Mouse (Mus musculus) neural tube, embryonic 12.5 days (tissue): Measurements from ENCODE around the gene Wwox. TPM values are rescaled to one million over a fixed set of nuclear protein-coding genes. Genes with fewer than 3 reads are reported as not detected.

ENCODE experiments used
- ATAC-seq: fragments of 200-750 bp; cut with Nextera tagmentation; 2 replicates; pipeline ENCODE4 v1.8.0; 2017; ENCODE audit warnings: low read depth, mild to moderate bottlenecking, moderate TSS enrichment, moderate library complexity; ENCODE audit not compliant: low FRiP score
- H3K27ac ChIP-seq: fragments of 300-500 bp; sonication (generic); 2 replicates; pipeline ENCODE4 v1.5.1; 2016
- H3K27me3 ChIP-seq: fragments of 300-500 bp; sonication (generic); replicated peaks from 2 replicates; pipeline ENCODE4 v1.6.1; 2016; ENCODE audit warnings: mild to moderate bottlenecking
- H3K36me3 ChIP-seq: fragments of 300-500 bp; sonication (generic); 2 replicates; pipeline ENCODE4 v1.6.1; 2016; ENCODE audit warnings: mild to moderate bottlenecking
- H3K4me1 ChIP-seq: fragments of 300-500 bp; sonication (generic); 2 replicates; pipeline ENCODE4 v1.6.1; 2016
- H3K4me2 ChIP-seq: fragments of 300-500 bp; sonication (generic); replicated peaks from 2 replicates; pipeline ENCODE4 v1.6.1; 2016; ENCODE audit warnings: mild to moderate bottlenecking
- H3K4me3 ChIP-seq: fragments of 300-500 bp; sonication (generic); 2 replicates; pipeline ENCODE4 v1.5.1; 2016
- H3K9ac ChIP-seq: fragments of 300-500 bp; sonication (generic); 2 replicates; pipeline ENCODE4 v1.6.1; 2016; ENCODE audit warnings: mild to moderate bottlenecking
- H3K9me3 ChIP-seq: fragments of 300-500 bp; sonication (generic); 2 replicates; pipeline ENCODE4 v1.6.1; 2016; ENCODE audit warnings: mild to moderate bottlenecking
- WGBS: fragments of 180-500 bp; shearing (Covaris S2); methylation state at CpG from one replicate; pipeline ENCODE4 v1.1.7; 2016; 5-methylcytosine and 5-hydroxymethylcytosine counted together
- polyA plus RNA-seq: library from polyadenylated mRNA; unstranded; fragments of >200 nt; fragmentation: Nextera tagmentation; extraction: Ambion mirVana; gene quantifications from 2 replicates; pipeline ENCODE4 v1.2.1, GENCODE M21; 2016

The Wwox gene
- polyA plus RNA-seq, 1 experiment from 2014 or later: 12.7 TPM

DNA sequence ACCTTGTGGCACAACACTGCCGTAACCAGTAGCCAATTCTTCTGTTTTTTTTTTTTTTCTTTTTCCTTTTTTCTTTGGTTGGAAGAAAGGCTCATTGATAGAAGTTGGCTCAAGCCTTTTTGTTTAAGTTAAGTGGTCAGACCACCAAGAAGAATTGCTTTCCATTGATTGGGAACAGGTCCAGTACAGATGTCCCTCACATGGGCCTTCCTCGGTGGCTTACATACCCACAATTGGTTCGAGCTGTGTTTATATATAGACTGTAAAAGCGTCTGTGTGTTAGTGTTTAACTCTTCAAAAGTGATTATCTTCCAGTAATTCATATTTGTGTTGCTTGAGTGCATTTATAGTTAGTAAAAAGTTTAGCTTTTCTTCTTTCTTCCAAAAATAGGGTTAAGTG lies 176.0 kb downstream of the Wwox start:
- Histone ChIP-seq H3K27ac (no peak overlapping the region), H3K9ac (no peak overlapping the region), H3K4me3 (no peak overlapping the region), H3K36me3 (no peaks in the 10 kb centered on the region), H3K4me2 (no peak overlapping the region), H3K4me1 (peaks cover 11% of the 10 kb centered on the region; the same call in 1 of the 2 replicates), H3K27me3 (no peaks in the 10 kb centered on the region), H3K9me3 (no peaks in the 10 kb centered on the region)
- WGBS: 69% methylated on average over 4 of the region's 4 CpGs
- no peak for ATAC-seq

DNA sequence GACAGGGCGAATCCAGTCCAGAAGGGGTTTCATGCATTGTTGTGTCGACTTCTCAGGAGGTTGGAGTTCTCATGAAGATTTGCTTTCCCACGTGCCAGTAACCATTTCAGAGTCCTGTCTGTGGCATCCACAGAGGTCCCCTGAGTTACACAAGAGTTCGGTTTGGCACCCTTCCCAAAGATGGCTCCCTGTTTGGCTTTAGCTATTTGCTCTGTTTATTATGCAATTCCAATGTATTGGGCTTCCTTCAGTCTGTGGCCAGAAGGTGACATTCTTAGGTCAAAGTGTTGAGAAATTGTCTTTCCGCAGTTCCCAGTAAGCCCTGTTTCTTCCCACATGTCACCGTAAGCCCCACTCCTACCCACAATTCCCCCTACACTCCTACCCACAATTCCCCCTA lies 176.5 kb downstream of the Wwox start:
- no peaks in the 10 kb centered on the region for H3K27me3 ChIP-seq
- H3K4me3 ChIP-seq: no peak overlapping the region
- H3K9ac ChIP-seq: no peak overlapping the region
- no peak overlapping the region for H3K4me2 ChIP-seq
- H3K4me1 ChIP-seq: peaks cover 11% of the 10 kb centered on the region; the same call in 1 of the 2 replicates
- ATAC-seq: no peak
- H3K27ac ChIP-seq: no peak overlapping the region
- no peaks in the 10 kb centered on the region for H3K36me3 ChIP-seq
- 89% methylated on average over 6 of the region's 6 CpGs for WGBS
- no peaks in the 10 kb centered on the region for H3K9me3 ChIP-seq

DNA sequence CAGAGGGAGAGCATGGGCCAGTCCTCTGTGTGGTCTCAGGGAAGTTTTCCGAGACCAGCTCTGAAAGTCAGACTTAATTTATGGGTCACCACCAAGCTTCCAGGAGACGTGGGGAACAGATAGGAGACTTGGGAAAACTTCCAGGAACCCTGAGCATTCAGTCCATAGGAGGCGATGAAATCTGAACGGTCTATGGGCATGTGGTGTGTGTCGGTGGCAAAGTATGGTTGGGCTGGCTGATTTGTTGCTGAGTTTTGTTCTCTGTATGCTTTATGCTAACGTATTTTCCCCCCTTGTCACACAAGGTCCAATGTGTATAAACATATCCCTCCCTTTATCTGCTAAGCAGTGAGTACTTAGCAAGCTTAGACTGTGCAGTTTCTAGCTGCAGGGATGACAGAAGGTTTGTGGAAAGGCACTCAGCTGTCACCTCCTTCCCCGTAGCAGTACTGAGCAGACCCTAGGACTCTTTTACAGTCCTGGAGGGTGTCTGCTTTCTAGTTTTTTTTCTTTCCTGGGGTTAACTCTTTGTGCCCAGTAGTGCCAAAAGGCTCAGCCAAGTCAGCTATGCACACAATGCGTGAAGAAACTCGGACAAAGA lies 179.6 kb downstream of the Wwox start:
- no peak overlapping the region for H3K4me2 ChIP-seq
- ATAC-seq: no peak
- no peaks in the 10 kb centered on the region for H3K36me3 ChIP-seq
- no peaks in the 10 kb centered on the region for H3K9me3 ChIP-seq
- 29% methylated on average over 9 of the region's 9 CpGs for WGBS
- H3K4me3 ChIP-seq: no peak overlapping the region
- no peak overlapping the region for H3K9ac ChIP-seq
- no peak overlapping the region for H3K27ac ChIP-seq
- peaks cover 11% of the 10 kb centered on the region; the same call in 1 of the 2 replicates for H3K4me1 ChIP-seq
- no peaks in the 10 kb centered on the region for H3K27me3 ChIP-seq

DNA sequence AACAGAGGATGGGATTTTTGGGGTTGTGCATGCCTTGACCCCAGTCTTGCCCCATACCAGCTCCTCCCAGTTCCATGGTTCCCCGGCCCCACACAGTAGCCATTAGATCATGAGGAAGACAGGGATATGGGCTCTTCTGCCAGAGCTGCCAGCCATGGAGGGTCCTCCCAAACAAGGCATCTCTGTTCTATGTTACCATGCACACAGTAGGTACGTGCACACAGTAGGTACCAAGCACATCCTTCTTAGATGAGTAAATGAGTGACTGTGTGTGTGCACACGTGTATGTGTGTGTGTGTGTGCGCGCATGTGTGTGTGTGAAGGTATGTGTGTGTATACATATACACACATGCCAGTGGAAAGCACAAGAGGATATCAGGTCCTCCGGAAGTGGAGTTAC lies 185.9 kb downstream of the Wwox start:
- Histone ChIP-seq H3K4me2 (no peak overlapping the region), H3K36me3 (no peaks in the 10 kb centered on the region), H3K9ac (no peak overlapping the region), H3K4me3 (no peak overlapping the region), H3K9me3 (no peaks in the 10 kb centered on the region), H3K27me3 (no peaks in the 10 kb centered on the region), H3K27ac (no peak overlapping the region), H3K4me1 (no peaks in the 10 kb centered on the region)
- ATAC-seq: no peak
- WGBS: 94% methylated on average over 6 of the region's 6 CpGs

DNA sequence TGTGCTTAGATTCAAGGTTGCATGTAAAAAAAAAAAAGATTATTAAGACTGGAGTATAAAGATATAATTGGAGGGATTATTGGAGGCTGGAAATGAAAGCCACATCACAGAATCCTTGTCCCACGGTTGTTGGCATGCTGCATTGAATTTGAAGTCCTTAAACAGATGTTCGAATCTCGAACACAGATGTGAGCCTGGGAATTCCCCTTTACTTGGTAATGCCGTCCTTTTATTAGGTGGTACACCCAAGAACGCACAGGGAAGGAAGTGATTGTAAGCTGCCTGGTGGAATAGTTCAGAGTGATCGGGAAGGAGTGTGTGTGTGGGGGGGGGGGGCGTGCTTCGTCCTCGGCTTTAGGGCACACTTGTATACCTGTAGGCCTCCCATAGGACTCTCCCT lies 187.4 kb downstream of the Wwox start:
- Histone ChIP-seq H3K4me3 (no peak overlapping the region), H3K4me2 (no peak overlapping the region), H3K27ac (no peak overlapping the region), H3K4me1 (no peaks in the 10 kb centered on the region), H3K9me3 (no peaks in the 10 kb centered on the region), H3K9ac (no peak overlapping the region), H3K36me3 (no peaks in the 10 kb centered on the region), H3K27me3 (no peaks in the 10 kb centered on the region)
- no peak for ATAC-seq
- 84% methylated on average over 9 of the region's 9 CpGs for WGBS

DNA sequence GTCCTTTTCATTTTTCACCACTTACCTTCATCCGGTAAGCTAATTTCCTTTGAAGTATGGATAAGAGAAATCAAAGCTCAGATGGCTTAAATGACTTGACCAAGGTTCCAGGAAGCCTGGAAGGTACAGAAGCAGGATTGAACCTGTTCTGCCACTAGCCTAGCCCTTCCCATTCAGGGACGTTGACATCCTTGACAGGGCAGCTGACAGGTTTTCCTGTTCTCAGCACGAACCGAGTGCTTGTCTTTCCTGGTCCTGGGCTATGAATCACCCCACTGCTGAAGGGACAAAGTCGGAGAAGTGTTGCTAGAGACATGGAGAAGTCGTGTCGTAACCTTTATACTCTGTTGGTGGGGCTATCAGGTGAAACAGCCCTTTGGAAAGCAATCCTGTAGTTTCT lies 190.3 kb downstream of the Wwox start:
- no peaks in the 10 kb centered on the region for H3K27me3 ChIP-seq
- H3K4me3 ChIP-seq: no peak overlapping the region
- H3K9ac ChIP-seq: no peak overlapping the region
- H3K36me3 ChIP-seq: no peaks in the 10 kb centered on the region
- no peak overlapping the region for H3K27ac ChIP-seq
- 85% methylated on average over 7 of the region's 7 CpGs for WGBS
- H3K4me2 ChIP-seq: no peak overlapping the region
- ATAC-seq: no peak
- no peaks in the 10 kb centered on the region for H3K9me3 ChIP-seq
- no peaks in the 10 kb centered on the region for H3K4me1 ChIP-seq

DNA sequence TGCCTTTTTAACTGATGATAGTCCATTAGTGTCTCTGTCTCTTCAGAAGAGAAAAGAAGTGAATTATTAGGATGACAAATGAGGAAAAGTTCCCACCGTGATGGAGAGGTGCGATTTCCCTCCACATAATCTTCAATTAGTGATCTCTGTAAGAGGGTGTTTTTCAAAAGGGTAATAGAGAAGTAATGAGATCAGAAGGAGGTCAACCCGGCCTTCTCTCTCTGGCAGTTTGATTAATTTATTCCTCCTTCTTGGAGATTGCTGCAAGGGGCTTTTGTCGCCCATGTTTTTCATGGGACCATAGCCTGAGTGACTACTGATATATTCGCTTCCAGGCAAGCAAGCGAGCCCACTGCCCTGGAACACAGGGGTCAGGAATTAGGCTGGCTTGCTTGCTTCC lies 191.6 kb downstream of the Wwox start:
- H3K4me3 ChIP-seq: no peak overlapping the region
- no peaks in the 10 kb centered on the region for H3K4me1 ChIP-seq
- no peak overlapping the region for H3K4me2 ChIP-seq
- H3K9me3 ChIP-seq: no peaks in the 10 kb centered on the region
- no peaks in the 10 kb centered on the region for H3K36me3 ChIP-seq
- H3K27ac ChIP-seq: no peak overlapping the region
- 32% methylated on average over 6 of the region's 6 CpGs for WGBS
- H3K27me3 ChIP-seq: no peaks in the 10 kb centered on the region
- no peak overlapping the region for H3K9ac ChIP-seq
- no peak for ATAC-seq

DNA sequence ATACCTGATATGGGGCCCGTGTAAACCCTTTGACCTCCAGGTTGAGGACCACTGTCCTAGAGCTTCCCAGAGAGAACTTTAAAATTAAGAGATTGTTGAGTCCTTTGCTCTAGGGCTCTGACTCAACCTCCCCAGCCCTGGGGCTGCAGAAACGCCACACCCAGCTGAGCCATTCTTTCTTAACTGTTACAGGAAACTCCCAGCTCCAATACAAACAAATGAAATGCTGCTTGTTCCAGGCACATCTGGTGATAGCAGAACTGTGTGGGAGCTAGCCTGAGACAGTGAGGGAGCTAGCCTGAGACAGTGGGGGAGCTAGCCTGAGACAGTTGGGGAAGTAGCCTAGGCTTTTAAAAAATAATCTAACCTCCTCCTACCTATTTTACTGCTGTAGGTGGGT lies 194.7 kb downstream of the Wwox start:
- H3K4me3 ChIP-seq: no peak overlapping the region
- ATAC-seq: no peak
- no peaks in the 10 kb centered on the region for H3K36me3 ChIP-seq
- H3K9me3 ChIP-seq: no peaks in the 10 kb centered on the region
- 83% methylated on average over 2 of the region's 2 CpGs for WGBS
- H3K27me3 ChIP-seq: no peaks in the 10 kb centered on the region
- no peaks in the 10 kb centered on the region for H3K4me1 ChIP-seq
- H3K4me2 ChIP-seq: no peak overlapping the region
- H3K27ac ChIP-seq: no peak overlapping the region
- H3K9ac ChIP-seq: no peak overlapping the region

DNA sequence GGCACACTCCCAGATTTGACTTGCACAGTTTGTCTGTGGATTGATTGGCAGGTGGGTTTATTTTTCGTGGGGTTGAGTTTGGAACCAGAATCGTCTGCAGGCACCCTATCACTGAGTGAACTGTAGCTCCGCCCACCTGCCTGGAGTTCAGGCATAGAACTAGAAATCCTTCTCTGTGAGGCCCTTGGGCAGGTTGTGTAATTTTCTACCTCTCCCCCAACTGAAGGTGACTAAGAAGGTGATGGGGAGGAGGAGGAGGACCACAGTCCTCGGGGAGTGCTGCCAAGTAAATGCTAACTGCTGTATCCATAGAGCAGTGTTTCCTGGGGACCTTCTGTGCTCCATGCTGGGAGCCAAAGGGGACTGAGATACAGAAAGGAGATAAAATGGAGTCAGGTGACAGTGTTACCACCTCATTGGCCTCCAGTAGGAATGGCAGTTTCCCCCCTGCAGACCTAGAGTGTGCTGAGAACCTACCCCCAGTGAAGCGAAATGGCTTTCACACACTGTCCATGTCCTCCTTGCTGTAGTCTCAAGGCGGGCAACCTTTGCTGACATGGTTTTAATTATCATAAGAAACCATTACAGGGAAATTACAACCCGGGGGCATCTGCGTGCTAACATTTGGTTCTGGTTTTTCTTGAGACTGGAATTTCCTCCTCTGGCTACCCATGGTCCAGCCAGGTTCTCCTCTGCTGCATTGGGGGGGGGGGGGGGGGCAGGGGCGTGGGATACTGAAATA lies 195.4 kb downstream of the Wwox start:
- Histone ChIP-seq H3K4me1 (no peaks in the 10 kb centered on the region), H3K4me3 (no peak overlapping the region), H3K9me3 (no peaks in the 10 kb centered on the region), H3K27ac (no peak overlapping the region), H3K4me2 (no peak overlapping the region), H3K9ac (no peak overlapping the region), H3K36me3 (no peaks in the 10 kb centered on the region), H3K27me3 (no peaks in the 10 kb centered on the region)
- WGBS: 77% methylated on average over 9 of the region's 9 CpGs
- no peak for ATAC-seq

DNA sequence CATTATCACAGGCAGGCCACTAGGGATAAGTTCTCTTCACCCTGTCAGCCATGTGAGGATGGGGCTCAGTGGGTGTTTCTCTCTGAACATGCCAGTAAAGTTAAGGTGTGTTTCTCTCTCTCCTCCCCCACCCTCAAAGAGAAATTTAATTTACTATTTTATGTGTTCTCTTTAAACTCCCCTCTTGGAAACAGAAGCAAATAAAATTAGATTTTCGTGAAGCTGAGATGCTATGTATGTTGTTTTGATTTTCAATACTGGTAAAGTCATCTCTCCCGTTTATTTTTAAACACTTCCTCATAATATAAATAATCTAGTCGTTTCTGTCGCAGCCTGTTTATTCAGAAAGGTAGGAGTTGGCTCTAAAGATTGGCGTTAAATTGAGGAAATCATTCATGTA lies 196.9 kb downstream of the Wwox start:
- no peaks in the 10 kb centered on the region for H3K27me3 ChIP-seq
- no peak for ATAC-seq
- WGBS: 81% methylated on average over 5 of the region's 5 CpGs
- no peak overlapping the region for H3K27ac ChIP-seq
- H3K9me3 ChIP-seq: no peaks in the 10 kb centered on the region
- H3K4me1 ChIP-seq: no peaks in the 10 kb centered on the region
- H3K4me2 ChIP-seq: no peak overlapping the region
- no peaks in the 10 kb centered on the region for H3K36me3 ChIP-seq
- no peak overlapping the region for H3K9ac ChIP-seq
- H3K4me3 ChIP-seq: no peak overlapping the region

DNA sequence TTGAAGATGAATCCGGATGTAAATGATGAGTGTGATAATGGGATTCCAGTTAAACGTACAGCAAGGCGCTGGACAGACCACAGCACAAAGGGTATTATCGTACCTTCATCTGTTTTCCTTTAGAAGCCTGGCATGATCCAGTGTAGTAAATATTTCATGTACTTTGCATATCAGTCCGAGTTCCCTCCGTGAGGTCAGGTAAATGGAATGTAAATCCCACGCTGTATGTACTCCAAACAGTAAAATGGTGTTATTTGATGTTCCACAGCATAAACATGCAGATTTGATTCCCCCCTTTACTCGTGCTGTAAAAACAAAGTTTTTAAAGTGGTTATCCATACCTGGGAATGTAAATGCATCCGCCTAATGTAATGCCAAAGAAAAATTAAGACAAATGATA lies 202.4 kb downstream of the Wwox start:
- no peak for ATAC-seq

DNA sequence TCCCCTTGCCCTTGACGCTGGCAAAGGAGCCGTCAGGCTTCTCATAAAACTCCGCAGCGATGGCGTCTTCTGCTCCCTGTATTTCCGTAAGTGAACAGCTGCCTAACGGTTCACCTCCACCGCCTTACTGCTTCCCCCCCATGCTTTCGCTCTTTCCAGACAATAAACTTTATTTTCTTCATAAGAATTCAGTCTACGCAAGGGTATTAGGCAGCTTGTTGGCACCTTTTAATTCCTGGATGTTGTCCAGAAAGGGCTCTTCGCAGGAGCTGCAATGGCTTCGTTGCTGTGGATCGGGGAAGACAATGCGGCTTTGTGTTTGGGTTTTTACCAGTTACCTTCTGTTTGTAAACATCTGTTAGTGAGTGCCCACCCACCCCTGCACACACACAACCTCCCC lies 211.3 kb downstream of the Wwox start:
- Histone ChIP-seq H3K27ac (no peak overlapping the region), H3K4me2 (no peak overlapping the region), H3K9me3 (no peaks in the 10 kb centered on the region), H3K4me3 (no peak overlapping the region), H3K4me1 (no peaks in the 10 kb centered on the region; the same call in 1 of the 2 replicates), H3K9ac (no peak overlapping the region), H3K27me3 (no peaks in the 10 kb centered on the region), H3K36me3 (no peaks in the 10 kb centered on the region)
- WGBS: 77% methylated on average over 14 of the region's 14 CpGs
- no peak for ATAC-seq

More for the DNA sequence above, 202.4 kb downstream of the Wwox start:
- H3K27me3 ChIP-seq: no peaks in the 10 kb centered on the region
- no peak overlapping the region for H3K27ac ChIP-seq
- no peak overlapping the region for H3K4me3 ChIP-seq
- H3K4me2 ChIP-seq: no peak overlapping the region
- no peaks in the 10 kb centered on the region for H3K36me3 ChIP-seq
- H3K9ac ChIP-seq: no peak overlapping the region
- no peaks in the 10 kb centered on the region for H3K9me3 ChIP-seq
- H3K4me1 ChIP-seq: no peaks in the 10 kb centered on the region
- WGBS: 80% methylated on average over 9 of the region's 9 CpGs

DNA sequence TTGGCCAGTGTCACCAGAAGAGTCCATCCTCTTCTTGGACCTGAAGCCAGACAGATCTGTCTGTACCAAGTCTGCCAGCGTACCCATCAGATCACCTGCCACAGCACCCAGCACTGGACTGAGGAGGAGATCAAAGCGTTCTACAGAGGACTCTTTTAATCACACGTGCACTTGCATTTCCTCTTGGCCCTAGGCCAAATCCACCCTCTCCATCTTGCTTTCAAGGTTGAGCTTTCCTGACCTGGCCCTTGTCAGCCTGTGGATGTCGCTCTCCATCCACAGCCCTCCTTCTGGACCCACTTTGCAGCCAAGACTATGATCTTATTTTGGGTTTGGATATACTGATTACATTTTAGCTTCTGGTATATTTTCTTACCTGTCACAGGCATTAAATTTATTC lies 218.3 kb downstream of the Wwox start:
- Histone ChIP-seq H3K4me2 (no peak overlapping the region), H3K36me3 (no peaks in the 10 kb centered on the region), H3K4me3 (no peak overlapping the region), H3K27me3 (no peaks in the 10 kb centered on the region), H3K9ac (no peak overlapping the region), H3K27ac (no peak overlapping the region), H3K4me1 (no peaks in the 10 kb centered on the region), H3K9me3 (no peaks in the 10 kb centered on the region)
- 76% methylated on average over 4 of the region's 4 CpGs for WGBS
- ATAC-seq: no peak
